Mouse (Mus musculus) forebrain, embryonic 10.5 days (tissue): ENCODE results near the gene Samd4. TPM values are rescaled to one million over a fixed set of nuclear protein-coding genes. Genes with fewer than 3 reads are reported as not detected.
A peak's percentile ranks its signal among the peaks of the same experiment; 100 is the strongest.

Source experiments
- DNase-seq: peaks from one replicate; pipeline ENCODE4 v3.0.0-alpha.2; 2017; ENCODE audit warnings: low spot score; ENCODE audit errors: extremely low spot score
- H3K27ac ChIP-seq: fragments of 300-500 bp; sonication (generic); 2 replicates; pipeline ENCODE4 v1.5.1; 2016; ENCODE audit warnings: mild to moderate bottlenecking
- H3K27me3 ChIP-seq: fragments of 300-500 bp; sonication (generic); 2 replicates; pipeline ENCODE4 v1.6.1; 2016; ENCODE audit warnings: mild to moderate bottlenecking; ENCODE audit not compliant: poor library complexity, severe bottlenecking
- H3K36me3 ChIP-seq: fragments of 300-500 bp; sonication (generic); replicated peaks from 2 replicates; pipeline ENCODE4 v1.6.1; 2016; ENCODE audit warnings: mild to moderate bottlenecking, moderate library complexity
- H3K4me1 ChIP-seq: fragments of 300-500 bp; sonication (generic); 2 replicates; pipeline ENCODE4 v1.6.1; 2016
- H3K4me3 ChIP-seq: fragments of 300-500 bp; sonication (generic); 2 replicates; pipeline ENCODE4 v1.5.1; 2016; ENCODE audit warnings: mild to moderate bottlenecking, moderate library complexity
- H3K9me3 ChIP-seq: fragments of 300-500 bp; sonication (generic); 2 replicates; pipeline ENCODE4 v1.6.1; 2016; ENCODE audit warnings: mild to moderate bottlenecking, moderate library complexity
- WGBS: fragments of 180-500 bp; shearing (Covaris S2); methylation state at CpG from one replicate; pipeline ENCODE4 v1.1.7; 2016; 5-methylcytosine and 5-hydroxymethylcytosine counted together
- polyA plus RNA-seq: library from polyadenylated mRNA; unstranded; fragments of >200 nt; fragmentation: Nextera tagmentation; extraction: Ambion mirVana; gene quantifications from 2 replicates; pipeline ENCODE4 v1.2.1, GENCODE M21; 2016

The Samd4 gene
- polyA plus RNA-seq: 3.4 and 3.7 TPM in 2 replicates

- Histone ChIP-seq H3K4me1 (peaks cover 55% of the 10 kb centered on the region), H3K27ac (peak within 1 kb of the TSS; percentile 93), H3K9me3 (no peaks in the 10 kb centered on the region), H3K36me3 (0 out of 2 replicates have a peak, but pooled peaks cover 3% of the 10 kb centered on the region), H3K27me3 (peaks cover 27% of the 10 kb centered on the region), H3K4me3 (peak within 1 kb of the TSS; percentile 76)
- peak; percentile 82 for DNase-seq
- under 1% methylated on average over 54 of the region's 54 CpGs for WGBS
Measured at GRCm38 (mm10) chr14:46882431-46883067, at the start of gene Samd4. TSS of gene Samd4 (plus strand) at chr14:46882854.

- Histone ChIP-seq H3K36me3 (peaks cover 43% of the 10 kb centered on the region), H3K4me3 (no peak overlapping the region), H3K4me1 (no peaks in the 10 kb centered on the region), H3K27ac (no peak overlapping the region), H3K9me3 (no peaks in the 10 kb centered on the region), H3K27me3 (no peaks in the 10 kb centered on the region)
- DNase-seq: no peak
- 86% methylated on average over 4 of the region's 4 CpGs for WGBS
Measured at GRCm38 (mm10) chr14:46839326-46839725, 43.3 kb upstream of the Samd4 start.

GRCm38 (mm10) chr14:46845706-46846105, 36.9 kb upstream of the Samd4 start:
- no peak overlapping the region for H3K27ac ChIP-seq
- no peaks in the 10 kb centered on the region for H3K9me3 ChIP-seq
- H3K4me3 ChIP-seq: no peak overlapping the region
- DNase-seq: no peak
- H3K36me3 ChIP-seq: peaks cover 74% of the 10 kb centered on the region
- no peaks in the 10 kb centered on the region for H3K4me1 ChIP-seq
- no peaks in the 10 kb centered on the region for H3K27me3 ChIP-seq
- 93% methylated on average over 11 of the region's 11 CpGs for WGBS

- Histone ChIP-seq H3K27ac (no peak overlapping the region), H3K27me3 (no peaks in the 10 kb centered on the region), H3K9me3 (no peaks in the 10 kb centered on the region), H3K4me3 (no peak overlapping the region), H3K4me1 (no peaks in the 10 kb centered on the region), H3K36me3 (peaks cover 49% of the 10 kb centered on the region)
- DNase-seq: no peak
- WGBS: 90% methylated on average over 4 of the region's 4 CpGs
Measured at GRCm38 (mm10) chr14:46848063-46848590, 34.5 kb upstream of the Samd4 start.

GRCm38 (mm10) chr14:46848736-46849135, 33.9 kb upstream of the Samd4 start:
- whole genome bisulfite sequencing: 88% methylated on average over 5 of the region's 5 CpGs
- Histone ChIP-seq H3K4me1 (no peaks in the 10 kb centered on the region), H3K27ac (no peak overlapping the region), H3K27me3 (no peaks in the 10 kb centered on the region), H3K4me3 (no peak overlapping the region), H3K36me3 (peaks cover 47% of the 10 kb centered on the region), H3K9me3 (no peaks in the 10 kb centered on the region)
- DNase-seq: no peak

DNA sequence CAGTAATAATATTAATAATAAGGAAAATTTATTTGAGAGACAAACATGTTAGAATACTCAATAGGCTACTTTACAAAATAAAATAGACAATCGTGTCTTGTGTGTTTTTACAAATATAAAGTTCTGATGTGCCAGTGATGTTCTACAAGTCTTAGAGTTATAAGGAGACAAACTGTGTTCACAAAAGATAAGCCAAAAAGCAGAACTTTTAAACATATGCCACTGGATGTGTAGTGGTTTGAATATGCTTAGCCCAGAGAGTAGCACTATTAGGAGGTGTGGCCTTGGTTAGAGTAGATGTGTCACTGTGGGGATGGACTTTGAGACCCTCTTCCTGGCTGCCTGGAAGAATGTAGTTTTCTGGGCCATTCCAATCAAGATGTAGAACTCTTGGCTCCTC, 32.9 kb upstream of the Samd4 start:
- no peak for DNase-seq
- H3K4me1 ChIP-seq: no peaks in the 10 kb centered on the region
- no peaks in the 10 kb centered on the region for H3K9me3 ChIP-seq
- no peaks in the 10 kb centered on the region for H3K27me3 ChIP-seq
- H3K27ac ChIP-seq: no peak overlapping the region
- WGBS: 89% methylated on average over 1 of the region's 1 CpGs
- peaks cover 45% of the 10 kb centered on the region for H3K36me3 ChIP-seq
- no peak overlapping the region for H3K4me3 ChIP-seq

GRCm38 (mm10) chr14:46853677-46854076, 29.0 kb upstream of the Samd4 start:
- Histone ChIP-seq H3K36me3 (peaks cover 26% of the 10 kb centered on the region), H3K4me1 (no peaks in the 10 kb centered on the region), H3K4me3 (no peak overlapping the region), H3K27me3 (no peaks in the 10 kb centered on the region), H3K27ac (no peak overlapping the region), H3K9me3 (0 out of 2 replicates have a peak, but pooled peaks cover under 1% of the 10 kb centered on the region)
- no peak for DNase-seq
- WGBS: 89% methylated on average over 11 of the region's 11 CpGs

GRCm38 (mm10) chr14:46862922-46863321, 19.7 kb upstream of the Samd4 start:
- Histone ChIP-seq H3K9me3 (0 out of 2 replicates have a peak, but pooled peaks cover 3% of the 10 kb centered on the region), H3K27ac (no peak overlapping the region), H3K27me3 (no peaks in the 10 kb centered on the region), H3K36me3 (peaks cover 21% of the 10 kb centered on the region), H3K4me1 (no peaks in the 10 kb centered on the region), H3K4me3 (no peak overlapping the region)
- 90% methylated on average over 5 of the region's 5 CpGs for whole genome bisulfite sequencing
- DNase-seq: no peak

- H3K4me1 ChIP-seq: peaks cover 51% of the 10 kb centered on the region
- peak; percentile 56 for DNase-seq
- H3K27me3 ChIP-seq: peaks cover 27% of the 10 kb centered on the region
- WGBS: 5% methylated on average over 10 of the region's 10 CpGs
- H3K27ac ChIP-seq: no peak overlapping the region
- no peaks in the 10 kb centered on the region for H3K9me3 ChIP-seq
- no peak overlapping the region for H3K4me3 ChIP-seq
- no peaks in the 10 kb centered on the region for H3K36me3 ChIP-seq
Measured at GRCm38 (mm10) chr14:46880935-46881334, 1.7 kb upstream of the Samd4 start.

GRCm38 (mm10) chr14:46881581-46882430, 848 bp upstream of the Samd4 start:
- peak overlapping the region; percentile 93 for H3K27ac ChIP-seq
- DNase-seq: peak; percentile 16
- H3K4me3 ChIP-seq: peak overlapping the region; percentile 76
- peaks cover 27% of the 10 kb centered on the region for H3K27me3 ChIP-seq
- H3K36me3 ChIP-seq: no peaks in the 10 kb centered on the region
- WGBS: 3% methylated on average over 40 of the region's 40 CpGs
- no peaks in the 10 kb centered on the region for H3K9me3 ChIP-seq
- peaks cover 55% of the 10 kb centered on the region for H3K4me1 ChIP-seq

DNA sequence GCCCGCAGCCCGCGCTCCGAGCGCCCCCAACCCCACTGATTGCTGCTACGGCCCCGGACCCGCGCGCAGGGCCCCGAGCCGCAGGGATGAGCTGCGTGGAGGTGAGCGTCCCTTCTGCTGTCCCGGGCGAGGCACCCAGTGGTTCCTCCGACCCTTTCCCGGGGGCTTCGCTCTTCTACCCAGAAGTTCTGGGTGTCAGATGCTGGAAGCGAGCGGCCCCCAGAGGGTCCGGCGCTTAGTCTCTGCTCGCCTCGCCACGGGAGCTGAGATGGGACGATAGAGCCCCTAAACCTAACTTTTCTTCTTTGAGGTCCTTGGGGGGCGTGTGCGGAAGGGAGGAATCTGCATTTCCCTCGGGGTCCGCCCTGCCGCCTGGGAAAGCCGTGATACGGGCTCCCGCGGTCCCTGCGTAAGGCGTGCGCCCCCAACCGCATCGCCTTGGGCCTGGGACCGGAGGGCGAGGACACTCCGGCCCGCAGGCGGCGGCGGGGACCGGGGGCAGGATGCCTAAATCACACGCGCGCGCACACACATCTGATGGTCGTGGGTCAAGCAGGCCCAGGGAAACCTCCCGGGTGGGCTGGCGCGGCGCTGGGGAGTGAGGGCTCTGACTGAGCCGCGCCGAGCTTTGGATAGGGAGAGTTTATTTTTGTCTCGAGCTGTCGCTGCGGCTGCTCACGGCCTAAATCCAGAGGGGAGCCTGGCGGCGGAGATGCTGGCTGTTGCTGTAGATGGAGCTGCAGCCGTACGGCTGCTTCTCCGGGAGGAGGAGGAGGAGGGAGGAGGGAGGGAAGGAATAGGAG, 615 bp downstream of the Samd4 start:
- WGBS: under 1% methylated on average over 69 of the region's 70 CpGs
- Histone ChIP-seq H3K27me3 (peaks cover 27% of the 10 kb centered on the region), H3K4me3 (peak overlapping the region; percentile 76), H3K27ac (peak overlapping the region; percentile 93), H3K4me1 (peaks cover 55% of the 10 kb centered on the region), H3K9me3 (no peaks in the 10 kb centered on the region), H3K36me3 (0 out of 2 replicates have a peak, but pooled peaks cover 3% of the 10 kb centered on the region)
- DNase-seq: peak; percentile 75

- 2% methylated on average over 27 of the region's 29 CpGs for WGBS
- Histone ChIP-seq H3K27ac (peak overlapping the region; percentile 93), H3K4me1 (peaks cover 55% of the 10 kb centered on the region), H3K36me3 (peaks cover 3% of the 10 kb centered on the region; the same call in 1 of the 2 replicates), H3K9me3 (no peaks in the 10 kb centered on the region), H3K4me3 (peak overlapping the region; percentile 76), H3K27me3 (peaks cover 27% of the 10 kb centered on the region)
- DNase-seq: peak; percentile 69
Measured at GRCm38 (mm10) chr14:46883871-46884441, 1.3 kb downstream of the Samd4 start.
